Mouse (Mus musculus): ENCODE data around the gene Gm20388. TPM values are rescaled to one million over a fixed set of nuclear protein-coding genes. Genes with fewer than 3 reads are reported as not detected.

The Gm20388 gene
- total and polyA plus RNA-seq, 3 experiments: 0.02 to 0.05 TPM; not detected in 1

DNA sequence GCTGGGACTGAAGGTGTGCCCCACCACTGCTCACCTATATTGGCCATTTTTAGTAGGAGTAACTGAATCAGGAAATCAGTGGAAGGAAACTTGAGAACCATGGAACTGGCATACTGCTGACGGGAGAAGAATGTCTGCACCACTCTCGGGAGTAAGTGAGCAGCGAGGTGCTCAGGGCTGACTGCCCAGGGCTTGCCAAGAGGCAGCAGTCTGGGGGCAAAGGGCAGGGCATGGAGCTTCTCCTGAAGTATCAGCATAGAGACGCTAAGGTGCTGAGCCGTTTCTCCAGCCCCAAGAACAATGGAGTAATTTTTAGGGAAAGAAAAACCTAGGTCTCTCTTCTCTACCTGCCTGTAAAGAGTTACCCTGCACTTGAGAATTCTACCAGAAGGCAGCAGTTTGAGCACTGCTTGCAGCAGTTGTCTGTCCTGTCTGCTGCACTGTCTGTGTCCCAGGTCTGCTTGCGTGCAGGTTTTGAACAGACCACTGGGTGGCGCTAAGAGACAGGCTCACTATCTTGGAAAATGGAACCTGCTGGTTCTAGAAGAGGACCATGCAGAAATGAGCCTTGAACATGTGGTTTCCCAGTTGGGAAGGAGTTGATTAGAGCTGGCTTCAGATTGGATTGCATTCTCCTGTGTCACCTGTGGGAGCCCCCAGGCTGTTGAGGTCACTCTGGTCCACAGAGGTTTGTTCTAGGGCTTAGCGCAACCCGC is 33.6 kb downstream of the Gm20388 start:
- no peaks in the 10 kb centered on the region for H3K27me3 ChIP-seq (ENCODE audit: insufficient read depth, low read length)
- ATAC-seq (ENCODE audit: extremely low read depth, insufficient number of reproducible peaks, low FRiP score, poor library complexity, severe bottlenecking) (peak; percentile 48; the same call in 1 of the 2 replicates), DNase-seq (ENCODE audit: low spot score) (peak; percentile 55)
- no peaks in the 10 kb centered on the region for H3K9me3 ChIP-seq (replicated peaks)
- TF ChIP-seq CTCF (IDR thresholded peaks at IDR 0.05; ENCODE audit: low read depth, low read length): peak; percentile 76
- TF ChIP-seq GATA1 (IDR thresholded peaks at IDR 0.05; ENCODE audit: borderline replicate concordance, low read length): no peak
- no peak overlapping the region for H3K4me3 ChIP-seq (ENCODE audit: low read depth, low read length)
- H3K36me3 ChIP-seq (replicated peaks): peaks cover 100% of the 10 kb centered on the region
- peaks cover 33% of the 10 kb centered on the region for H3K4me1 ChIP-seq (ENCODE audit: insufficient read depth, low read depth, low read length)

DNA sequence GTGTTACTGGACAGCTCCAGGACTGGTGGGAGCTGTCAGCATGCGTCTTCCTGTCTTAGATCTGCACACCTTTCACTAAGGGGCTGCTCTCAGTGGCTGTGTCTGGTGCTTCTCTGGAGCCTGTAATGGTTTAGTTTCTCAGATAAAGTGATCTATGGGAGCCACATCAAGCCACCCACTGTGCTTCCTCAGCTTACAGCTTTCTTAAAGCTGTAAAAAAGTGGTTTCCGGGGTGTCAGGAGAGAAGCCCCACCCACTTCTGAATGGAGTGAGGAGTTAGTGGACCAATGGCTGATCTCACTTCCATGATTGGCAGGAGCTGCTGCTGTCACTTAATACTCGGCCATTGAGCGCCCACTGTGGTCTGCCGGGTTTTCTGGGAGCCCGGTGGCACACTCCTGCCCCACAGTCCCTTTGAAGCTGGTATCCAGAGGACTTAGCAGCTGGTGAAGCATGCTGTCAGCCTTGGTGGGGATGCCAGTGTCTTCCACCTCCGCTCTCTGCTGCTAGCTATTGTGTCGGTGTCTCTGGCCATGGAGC is 35.8 kb downstream of the Gm20388 start:
- Histone ChIP-seq H3K9me3 (replicated peaks) (no peaks in the 10 kb centered on the region), H3K4me1 (ENCODE audit: insufficient read depth, low read depth, low read length) (peaks cover 28% of the 10 kb centered on the region), H3K4me3 (ENCODE audit: low read depth, low read length) (no peak overlapping the region), H3K27me3 (ENCODE audit: insufficient read depth, low read length) (no peaks in the 10 kb centered on the region), H3K36me3 (replicated peaks) (peaks cover 98% of the 10 kb centered on the region)
- TF ChIP-seq GATA2 (IDR thresholded peaks at IDR 0.05; ENCODE audit: borderline replicate concordance, low read depth, low read length): no peak
- no peak for TF ChIP-seq TAL1 (conservative IDR thresholded peaks at IDR 0.05; ENCODE audit: low read depth, low read length)
- TF ChIP-seq GATA1 (IDR thresholded peaks at IDR 0.05; ENCODE audit: borderline replicate concordance, low read length): no peak
- TF ChIP-seq CTCF (IDR thresholded peaks at IDR 0.05; ENCODE audit: low read depth, low read length): no peak
- no peak for TF ChIP-seq POLR2AphosphoS5 (IDR thresholded peaks at IDR 0.05; ENCODE audit: insufficient replicate concordance, low read depth, low read length)
- ATAC-seq (ENCODE audit: extremely low read depth, insufficient number of reproducible peaks, low FRiP score, poor library complexity, severe bottlenecking): no peak
- DNase-seq (ENCODE audit: low spot score): no peak

DNA sequence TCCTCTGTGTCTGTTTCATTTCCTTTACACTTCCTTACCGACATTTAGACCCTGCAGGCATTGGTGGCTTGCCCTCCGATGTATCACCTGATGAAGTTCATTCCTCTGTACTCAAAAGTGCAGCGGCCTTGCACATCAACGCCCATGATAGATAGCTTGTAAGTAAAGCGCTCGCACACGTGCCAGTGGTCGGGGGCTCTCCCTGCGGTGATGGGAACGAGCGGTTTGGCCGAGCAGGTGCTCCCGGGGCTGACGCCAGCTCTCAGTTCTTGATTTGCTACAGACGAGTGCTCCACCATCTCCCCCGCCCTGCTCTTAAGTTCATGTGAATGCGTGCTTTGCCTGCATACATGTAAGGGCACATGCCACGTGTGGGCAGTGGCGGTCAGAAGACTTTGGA is 37.0 kb downstream of the Gm20388 start:
- ATAC-seq (ENCODE audit: extremely low read depth, insufficient number of reproducible peaks, low FRiP score, poor library complexity, severe bottlenecking) (no peak), DNase-seq (ENCODE audit: low spot score) (no peak)
- no peak for TF ChIP-seq POLR2AphosphoS5 (IDR thresholded peaks at IDR 0.05; ENCODE audit: insufficient replicate concordance, low read depth, low read length)
- TF ChIP-seq GATA1 (IDR thresholded peaks at IDR 0.05; ENCODE audit: borderline replicate concordance, low read length): no peak
- no peak for TF ChIP-seq GATA2 (IDR thresholded peaks at IDR 0.05; ENCODE audit: borderline replicate concordance, low read depth, low read length)
- TF ChIP-seq TAL1 (conservative IDR thresholded peaks at IDR 0.05; ENCODE audit: low read depth, low read length): no peak
- no peak for TF ChIP-seq CTCF (IDR thresholded peaks at IDR 0.05; ENCODE audit: low read depth, low read length)

DNA sequence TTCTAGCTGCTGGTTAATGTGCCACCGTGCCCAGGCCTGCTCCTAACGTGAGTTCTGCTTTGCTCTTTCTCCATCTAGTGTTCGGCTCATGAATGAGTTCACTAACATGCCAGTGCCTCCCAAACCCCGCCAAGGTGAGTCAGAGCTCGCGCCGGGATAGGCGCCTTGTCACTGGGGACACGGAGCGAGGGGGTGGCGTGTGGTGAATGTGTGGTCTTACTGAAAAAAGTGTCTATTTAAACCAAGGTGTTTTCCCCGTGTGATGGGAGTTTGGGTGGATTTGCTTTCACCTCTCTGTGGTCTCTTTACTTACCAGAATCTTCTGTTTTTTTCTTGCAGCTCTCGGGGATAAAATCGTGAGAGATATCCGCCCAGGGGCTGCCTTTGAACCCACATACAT is 37.7 kb downstream of the Gm20388 start:
- Histone ChIP-seq H3K9me3 (replicated peaks) (no peaks in the 10 kb centered on the region), H3K36me3 (replicated peaks) (peaks cover 98% of the 10 kb centered on the region), H3K4me3 (ENCODE audit: low read depth, low read length) (no peak overlapping the region), H3K27me3 (ENCODE audit: insufficient read depth, low read length) (no peaks in the 10 kb centered on the region), H3K4me1 (ENCODE audit: insufficient read depth, low read depth, low read length) (peaks cover 24% of the 10 kb centered on the region)
- ATAC-seq (ENCODE audit: extremely low read depth, insufficient number of reproducible peaks, low FRiP score, poor library complexity, severe bottlenecking) (no peak), DNase-seq (ENCODE audit: low spot score) (no peak)
- no peak for TF ChIP-seq CTCF (IDR thresholded peaks at IDR 0.05; ENCODE audit: low read depth, low read length)
- no peak for TF ChIP-seq TAL1 (conservative IDR thresholded peaks at IDR 0.05; ENCODE audit: low read depth, low read length)
- no peak for TF ChIP-seq POLR2AphosphoS5 (IDR thresholded peaks at IDR 0.05; ENCODE audit: insufficient replicate concordance, low read depth, low read length)
- no peak for TF ChIP-seq GATA2 (IDR thresholded peaks at IDR 0.05; ENCODE audit: borderline replicate concordance, low read depth, low read length)
- no peak for TF ChIP-seq GATA1 (IDR thresholded peaks at IDR 0.05; ENCODE audit: borderline replicate concordance, low read length)

More for the DNA sequence above, 37.0 kb downstream of the Gm20388 start:
- Histone ChIP-seq H3K9me3 (replicated peaks) (no peaks in the 10 kb centered on the region), H3K4me3 (ENCODE audit: low read depth, low read length) (no peak overlapping the region), H3K27me3 (ENCODE audit: insufficient read depth, low read length) (no peaks in the 10 kb centered on the region), H3K4me1 (ENCODE audit: insufficient read depth, low read depth, low read length) (peaks cover 24% of the 10 kb centered on the region), H3K36me3 (replicated peaks) (peaks cover 98% of the 10 kb centered on the region)

DNA sequence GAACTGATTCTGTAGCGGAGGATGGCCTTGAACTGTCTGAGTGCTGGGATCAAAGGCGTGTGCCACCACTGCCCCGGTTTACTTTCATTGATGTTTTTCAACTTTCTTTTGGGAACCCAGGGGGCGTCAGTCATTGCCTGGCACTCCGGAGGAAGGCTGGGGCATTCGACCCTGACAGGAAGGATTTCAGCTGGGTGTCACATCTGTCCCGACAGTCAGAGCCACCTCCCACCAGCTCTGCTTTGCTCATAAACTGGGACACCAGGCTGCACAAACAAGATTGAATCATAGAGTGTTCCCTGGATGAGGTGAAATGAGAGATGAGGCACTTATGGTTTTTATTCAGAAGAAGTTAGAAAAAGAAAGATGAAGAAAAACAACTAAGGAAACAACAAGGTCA is 41.6 kb downstream of the Gm20388 start:
- DNase-seq (ENCODE audit: low spot score): no peak
- H3K9me3 ChIP-seq (replicated peaks): no peaks in the 10 kb centered on the region
- TF ChIP-seq CTCF (IDR thresholded peaks at IDR 0.05; ENCODE audit: low read depth, low read length) (no peak), GATA2 (IDR thresholded peaks at IDR 0.05; ENCODE audit: borderline replicate concordance, low read depth, low read length) (no peak), TAL1 (conservative IDR thresholded peaks at IDR 0.05; ENCODE audit: low read depth, low read length) (no peak), POLR2AphosphoS5 (IDR thresholded peaks at IDR 0.05; ENCODE audit: insufficient replicate concordance, low read depth, low read length) (no peak), GATA1 (IDR thresholded peaks at IDR 0.05; ENCODE audit: borderline replicate concordance, low read length) (no peak)
- peaks cover 98% of the 10 kb centered on the region for H3K36me3 ChIP-seq (replicated peaks)
- no peaks in the 10 kb centered on the region; the same call in 1 of the 2 replicates for H3K27me3 ChIP-seq (ENCODE audit: insufficient read depth, low read length)
- H3K4me1 ChIP-seq (ENCODE audit: insufficient read depth, low read depth, low read length): 0 out of 2 replicates have a peak, but pooled peaks cover under 1% of the 10 kb centered on the region
- no peak overlapping the region for H3K4me3 ChIP-seq (ENCODE audit: low read depth, low read length)
- no peak for ATAC-seq (ENCODE audit: extremely low read depth, insufficient number of reproducible peaks, low FRiP score, poor library complexity, severe bottlenecking)

GRCm38 (mm10) chr8:119952747-119953146 is 42.1 kb downstream of the Gm20388 start:
- Histone ChIP-seq H3K4me3 (ENCODE audit: low read depth, low read length) (no peak overlapping the region), H3K9me3 (replicated peaks) (no peaks in the 10 kb centered on the region), H3K36me3 (replicated peaks) (peaks cover 98% of the 10 kb centered on the region), H3K27me3 (ENCODE audit: insufficient read depth, low read length) (no peaks in the 10 kb centered on the region; the same call in 1 of the 2 replicates), H3K4me1 (ENCODE audit: insufficient read depth, low read depth, low read length) (no peaks in the 10 kb centered on the region)
- no peak for ATAC-seq (ENCODE audit: extremely low read depth, insufficient number of reproducible peaks, low FRiP score, poor library complexity, severe bottlenecking)
- no peak for TF ChIP-seq CTCF (IDR thresholded peaks at IDR 0.05; ENCODE audit: low read depth, low read length)
- no peak for TF ChIP-seq POLR2AphosphoS5 (IDR thresholded peaks at IDR 0.05; ENCODE audit: insufficient replicate concordance, low read depth, low read length)
- no peak for TF ChIP-seq GATA1 (IDR thresholded peaks at IDR 0.05; ENCODE audit: borderline replicate concordance, low read length)
- TF ChIP-seq GATA2 (IDR thresholded peaks at IDR 0.05; ENCODE audit: borderline replicate concordance, low read depth, low read length): no peak
- no peak for TF ChIP-seq TAL1 (conservative IDR thresholded peaks at IDR 0.05; ENCODE audit: low read depth, low read length)
- DNase-seq (ENCODE audit: low spot score): no peak

Data from G1E (cell line).